Mouse (Mus musculus) liver (tissue): ENCODE data around the gene Gtpbp6.
"Not testable (repeated sequence)": the region's sequence is repeated elsewhere in the genome, so short reads cannot be mapped to it uniquely, and the experiment has no call there.

ENCODE experiments used
- DNase-seq: peaks from one replicate; pipeline ENCODE4 v3.0.0-alpha.2; 2020; ENCODE audit warnings: mixed read lengths

The Gtpbp6 gene

DNA sequence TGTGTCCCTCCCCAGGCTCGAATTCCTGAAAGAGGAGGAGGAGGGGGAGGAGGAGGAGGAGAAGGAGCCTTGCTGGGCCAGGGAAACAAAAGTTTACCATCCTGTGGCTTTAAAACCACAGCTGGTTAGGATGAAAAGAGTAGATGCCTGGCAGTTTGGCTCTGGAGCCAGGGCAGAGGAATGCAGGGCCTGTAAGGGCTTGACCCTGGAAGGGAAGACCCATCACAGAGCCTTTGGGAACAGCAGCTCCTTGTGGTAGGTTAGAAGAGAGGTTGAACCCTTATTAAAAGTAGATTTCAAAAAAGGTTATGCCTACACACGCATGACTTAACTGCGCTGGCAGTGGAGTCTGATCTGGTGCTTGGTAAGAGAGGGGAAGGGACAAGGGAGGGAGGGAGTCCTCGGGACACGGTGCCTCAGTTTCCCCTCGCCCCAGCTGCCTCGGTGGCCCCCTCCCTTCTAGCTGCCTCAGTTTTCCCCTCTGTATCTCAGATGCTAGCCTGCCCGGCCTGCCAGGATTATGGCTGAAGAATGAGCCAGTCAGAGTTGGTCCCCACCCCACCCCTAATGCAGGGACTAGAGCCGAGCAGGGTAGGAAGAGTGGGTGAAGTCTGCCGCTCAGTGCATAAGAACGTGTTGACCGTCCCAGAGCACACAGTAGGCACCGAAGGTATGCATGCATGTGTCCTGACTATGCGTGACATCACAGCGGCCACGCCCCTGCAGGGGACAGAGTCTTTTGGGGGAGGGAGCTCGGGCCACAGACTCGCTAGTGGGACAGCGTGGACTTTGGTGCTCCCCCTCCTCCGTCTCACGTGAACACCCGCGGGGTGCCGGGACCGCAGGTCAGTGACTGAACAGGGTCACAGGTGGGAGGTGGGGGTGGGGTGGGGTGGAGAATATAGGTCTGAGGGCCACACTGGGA, 8.1 kb downstream of the Gtpbp6 start, which contains the start of gene Plcxd1:
Gene Plcxd1, plus strand, starts transcription at position 314 of the 925 bp plus-strand sequence.
- DNase-seq = peak; percentile 24

DNA sequence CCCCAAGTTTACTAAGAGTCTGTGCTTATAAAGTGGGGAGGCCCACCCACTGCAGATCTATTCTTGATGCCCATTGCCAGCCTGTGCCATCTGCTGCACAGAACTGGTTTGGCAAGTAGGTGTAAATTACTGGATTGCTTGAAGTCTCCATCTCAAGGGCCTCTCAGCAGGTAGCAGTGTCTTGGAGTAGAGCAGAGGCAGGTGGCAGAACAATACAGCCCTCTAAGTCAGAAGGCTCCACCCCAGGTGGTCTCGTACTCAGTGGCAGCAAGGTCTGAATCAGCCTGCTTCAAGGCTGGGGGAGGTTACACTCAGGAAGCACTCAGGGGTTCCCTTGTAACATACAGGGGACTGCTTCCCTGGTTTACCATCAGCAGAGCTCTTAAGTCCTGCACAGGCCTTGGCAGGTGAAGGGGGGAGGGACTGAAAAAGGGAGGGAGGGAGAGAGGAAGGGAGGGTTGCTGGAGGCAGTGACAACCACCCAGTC, 9.0 kb downstream of the Gtpbp6 start:
- no peak for DNase-seq

DNA sequence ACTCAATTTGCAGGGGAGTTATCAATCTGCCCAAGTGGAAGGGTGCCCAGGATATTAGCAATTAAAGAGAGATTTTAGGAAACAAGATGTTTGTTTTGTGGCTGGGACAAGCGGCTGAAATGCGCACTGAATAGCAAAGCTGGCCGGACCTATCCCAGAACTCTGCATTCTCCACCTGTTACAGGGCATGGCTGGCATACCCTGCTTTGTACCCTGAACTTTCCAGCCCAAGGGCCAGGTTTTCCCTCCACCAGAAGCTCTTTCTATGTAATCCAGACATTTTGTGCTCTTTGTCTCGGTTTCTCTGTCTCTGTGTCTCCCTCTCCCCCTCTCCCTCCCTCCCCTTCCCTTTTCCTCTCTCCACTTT, 13.2 kb downstream of the Gtpbp6 start:
- DNase-seq = no peak

DNA sequence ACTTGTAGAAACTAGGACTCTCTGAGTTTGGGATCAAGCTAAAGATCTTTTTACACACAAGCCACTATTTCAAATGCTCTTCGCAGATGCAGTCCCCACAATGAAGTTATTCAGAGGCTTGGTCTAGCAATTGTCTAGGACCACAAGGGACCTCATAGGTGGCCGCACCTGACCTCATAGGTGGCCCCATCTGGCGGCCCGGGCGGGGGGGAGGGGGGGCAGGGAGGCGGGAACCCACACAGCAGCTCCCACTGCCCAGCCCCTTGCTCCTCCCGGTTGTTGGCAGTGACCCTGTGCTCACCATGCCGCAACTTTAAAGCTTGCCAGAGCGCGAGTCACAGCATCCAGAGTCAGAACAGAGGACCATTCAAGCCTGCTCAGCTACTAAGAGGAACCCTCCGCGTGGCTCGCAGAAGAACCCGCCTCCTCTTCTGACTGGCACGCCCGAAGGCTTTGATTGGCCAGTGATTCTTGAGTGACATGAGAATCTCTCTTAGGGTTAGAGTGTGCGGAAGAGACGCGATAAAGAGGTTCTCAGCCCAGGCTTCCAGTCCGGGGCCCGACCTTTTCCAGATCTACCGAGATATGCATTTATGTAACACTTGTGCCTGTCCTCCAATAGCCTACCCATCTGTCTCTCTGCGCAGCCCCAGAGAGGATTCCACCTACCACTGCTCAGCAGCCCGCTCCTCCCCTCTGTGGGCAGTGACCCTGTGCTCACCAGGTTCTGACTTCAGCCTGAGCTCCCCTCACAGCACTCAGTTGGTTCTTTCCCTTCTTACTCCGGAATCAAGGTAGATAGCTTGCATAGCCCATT, 13.8 kb downstream of the Gtpbp6 start, which contains the start of gene Gm35315:
Gene Gm35315, minus strand, starts transcription at position 391 of the 817 bp plus-strand sequence.
- peak; percentile 88 for DNase-seq

DNA sequence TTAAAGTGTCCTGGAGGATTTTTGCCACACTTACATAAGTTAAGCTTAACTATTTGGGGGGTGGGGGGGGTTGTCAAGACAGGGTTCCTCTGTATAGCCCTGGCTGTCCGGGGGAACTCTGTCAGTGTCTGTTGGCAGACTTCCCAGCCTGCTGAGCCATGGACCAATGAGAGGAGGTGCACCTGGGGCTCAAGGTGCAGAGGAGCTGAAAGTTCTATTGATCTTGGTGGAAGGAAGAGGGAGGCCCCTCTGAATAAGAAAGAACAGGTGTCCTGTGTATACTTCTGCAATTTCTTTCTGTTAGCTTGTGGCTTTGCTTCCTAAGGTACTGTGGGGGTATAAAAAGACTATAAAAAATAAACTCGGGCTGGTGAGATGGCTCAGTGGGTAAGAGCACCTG, 16.5 kb downstream of the Gtpbp6 start:
- DNase-seq = no peak

DNA sequence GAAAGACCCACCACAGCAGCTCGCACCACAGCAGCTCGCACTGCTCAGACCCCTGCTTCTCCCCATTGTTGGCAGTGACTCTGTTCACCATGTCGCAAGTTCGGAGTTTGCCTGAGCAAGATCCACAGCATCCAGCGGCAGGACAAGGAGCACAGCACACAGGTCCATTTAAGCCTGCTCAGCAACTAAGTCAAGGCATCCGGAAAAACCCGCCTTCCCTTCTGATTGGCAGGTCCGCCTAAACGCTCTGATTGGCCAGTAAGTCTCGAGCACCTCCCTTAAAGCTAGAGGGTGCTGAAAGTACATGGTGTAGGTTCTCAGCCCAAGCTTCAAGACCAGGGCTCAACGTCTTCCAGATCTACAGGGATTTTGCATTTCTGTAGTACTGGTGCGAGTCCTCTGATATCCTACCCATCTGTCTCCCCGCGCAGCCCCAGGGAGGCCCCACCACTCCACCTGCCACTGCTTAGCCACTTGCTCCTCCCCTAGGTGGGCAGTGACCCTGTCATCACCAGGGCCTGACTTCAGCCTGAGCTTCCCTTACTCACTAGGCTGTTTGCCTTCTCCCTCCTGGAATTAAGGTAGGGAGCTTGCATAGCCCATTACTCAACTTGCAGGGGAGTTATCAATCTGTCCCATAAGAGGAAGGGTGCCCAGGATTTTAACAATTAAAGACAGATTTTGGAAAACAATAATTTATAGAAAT, 21.7 kb downstream of the Gtpbp6 start:
- DNase-seq = peak; percentile 24

DNA sequence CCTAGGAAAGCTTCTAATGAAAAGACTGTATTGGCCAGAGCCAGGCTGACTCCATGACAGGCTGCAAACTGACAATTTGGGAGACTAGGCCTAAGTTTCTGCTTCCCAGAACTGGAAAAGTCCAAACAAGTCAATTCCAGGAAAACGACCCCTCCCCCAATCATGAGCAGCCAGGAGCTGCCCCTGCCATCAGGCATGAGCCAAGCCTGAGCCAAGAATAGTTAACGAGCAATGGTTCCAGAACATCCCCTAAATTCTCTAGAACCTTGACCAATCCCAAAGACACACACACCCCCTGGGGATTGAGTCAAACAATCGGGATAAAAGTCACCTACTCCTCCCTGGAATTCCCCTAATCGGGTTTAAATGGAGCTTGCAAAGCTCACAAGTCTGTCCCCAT, 25.0 kb downstream of the Gtpbp6 start:
- no peak for DNase-seq

DNA sequence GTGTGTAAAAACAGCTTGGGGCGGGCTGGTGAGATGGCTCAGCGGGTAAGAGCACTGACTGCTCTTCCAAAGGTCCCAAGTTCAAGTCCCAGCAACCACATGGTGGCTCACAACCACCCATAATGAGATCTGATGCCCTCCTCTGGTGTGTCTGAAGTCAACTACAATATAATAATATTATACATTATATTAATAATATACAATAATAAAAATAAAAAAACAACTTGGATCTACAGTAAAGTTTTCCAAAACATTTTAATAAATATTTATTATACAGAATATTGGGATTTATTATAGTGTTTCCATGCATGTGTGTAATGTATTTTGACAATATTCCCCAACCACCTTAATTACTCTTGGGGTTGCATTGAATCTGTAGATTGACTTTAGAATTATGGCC, 35.6 kb downstream of the Gtpbp6 start, which contains the start of gene Gm17655:
Gene Gm17655, minus strand, starts transcription at position 101 of the 400 bp plus-strand sequence.
- DNase-seq = not testable (repeated sequence)

DNA sequence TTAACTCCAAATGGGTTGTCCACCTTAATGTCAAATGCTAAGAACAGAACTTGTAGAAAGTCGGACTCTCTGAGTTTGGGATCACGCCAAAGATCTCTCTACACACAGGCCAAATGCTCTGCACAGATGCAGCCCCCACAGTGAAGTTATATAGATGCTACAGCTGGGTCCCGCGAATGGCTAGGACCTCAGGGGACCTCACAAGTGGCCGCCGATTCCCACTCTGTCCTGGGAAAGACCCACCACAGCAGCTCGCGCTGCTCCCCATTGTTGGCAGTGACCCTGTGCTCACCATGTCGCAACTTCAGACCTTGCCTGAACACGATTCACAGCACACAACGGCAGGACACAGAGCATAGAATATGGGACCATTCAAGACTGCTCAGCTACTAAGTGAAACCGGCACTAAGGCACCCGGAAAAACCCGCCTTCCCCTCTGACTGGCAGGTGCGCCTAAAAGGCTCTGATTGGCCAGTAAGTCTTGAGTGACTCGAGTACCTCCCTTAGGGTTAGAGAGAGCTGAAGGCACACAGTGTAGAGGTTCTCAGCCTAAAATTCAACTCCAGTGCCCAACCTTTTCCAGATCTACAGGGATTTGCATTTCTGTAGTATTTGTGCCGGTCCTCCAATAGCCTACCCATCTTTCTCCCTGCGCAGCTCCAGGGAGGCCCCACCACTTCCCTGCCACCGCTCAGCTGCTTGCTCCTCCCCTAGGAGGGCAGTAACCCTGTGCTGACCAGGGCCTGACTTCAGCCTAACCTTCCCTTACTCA, 50.2 kb downstream of the Gtpbp6 start:
- DNase-seq = peak; percentile 84
